Mouse (Mus musculus) skeletal muscle tissue, adult 2 months (tissue): ENCODE results near the gene Spaca3.

Source experiments
- DNase-seq: peaks from one replicate; pipeline ENCODE4 v3.0.0-alpha.2; 2012; ENCODE audit warnings: low read depth, low spot score

The Spaca3 gene

GRCm38 (mm10) chr11:80868039-80868438 lies 9.9 kb downstream of the Spaca3 start:
- no peak for DNase-seq

DNA sequence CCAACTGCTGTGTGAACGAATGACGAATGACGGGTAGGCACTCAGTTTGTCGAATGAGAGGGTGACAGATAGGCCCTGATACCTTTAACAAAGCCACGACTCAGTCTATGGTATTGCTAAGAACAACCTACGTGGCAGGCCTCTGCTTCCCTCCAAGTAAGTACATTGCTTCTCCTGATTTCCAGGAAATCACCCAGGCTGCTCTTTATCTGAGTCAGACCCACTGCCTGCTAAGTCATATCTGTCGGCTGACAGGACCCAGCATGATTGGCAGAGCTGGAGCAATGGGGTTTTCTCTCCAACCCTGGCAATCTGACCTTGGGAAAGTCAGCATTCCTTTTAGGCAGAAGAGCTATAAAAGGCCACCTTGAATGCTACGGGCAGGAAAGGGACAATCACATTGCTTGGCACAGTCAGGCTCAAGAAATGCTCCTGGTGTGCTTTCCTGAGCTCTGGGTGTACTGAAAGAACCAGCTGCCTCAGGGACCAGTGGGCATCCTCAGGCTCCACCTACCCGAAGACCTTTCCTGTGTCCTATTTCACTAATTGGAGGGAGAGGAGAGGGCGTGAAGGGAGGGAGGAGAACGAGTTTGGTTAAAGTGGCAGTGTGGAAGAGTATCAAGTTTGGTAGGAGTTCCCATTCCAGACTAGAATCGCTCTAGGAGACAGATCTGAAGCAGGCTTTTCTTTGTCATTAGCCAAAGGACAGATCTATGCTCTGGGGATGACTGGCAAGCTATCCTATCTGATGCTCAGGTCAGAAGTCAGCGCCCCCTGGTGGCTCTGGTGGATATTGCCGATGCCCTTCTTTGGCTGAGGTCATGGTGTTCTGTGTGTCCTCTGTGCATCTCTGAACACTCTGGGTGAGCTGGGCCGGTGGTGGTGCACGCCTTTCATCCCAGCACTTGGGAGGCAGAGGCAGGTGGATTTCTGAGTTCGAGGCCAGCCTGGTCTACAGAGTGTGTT lies 14.6 kb downstream of the Spaca3 start:
- peak; percentile 9 for DNase-seq

DNA sequence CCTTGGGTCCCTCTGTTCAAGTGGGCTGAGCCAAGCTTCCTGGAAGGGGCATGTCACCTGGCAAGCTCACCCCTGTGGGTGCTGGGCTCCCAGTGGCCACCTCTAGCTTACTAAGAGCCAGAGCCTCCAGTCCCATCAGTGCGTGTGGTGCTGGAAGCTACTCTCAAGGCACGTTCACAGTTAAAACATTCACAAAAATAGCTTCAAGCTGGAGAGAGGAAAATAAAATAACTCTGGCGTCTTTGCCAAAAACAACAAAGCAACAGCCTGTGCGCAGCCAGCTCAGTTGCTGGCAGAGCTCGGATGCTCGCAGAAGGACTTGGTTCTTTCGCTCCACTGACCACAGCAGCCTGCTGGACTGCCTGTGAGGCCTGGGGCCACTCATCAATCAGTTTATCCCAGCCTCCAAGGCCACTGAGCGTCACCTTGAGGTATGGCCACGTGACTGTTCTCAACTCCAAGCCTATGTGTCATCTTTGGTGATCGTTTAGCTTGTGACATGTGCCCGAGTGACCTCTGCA lies 19.0 kb downstream of the Spaca3 start:
- DNase-seq, result peak; percentile 40

DNA sequence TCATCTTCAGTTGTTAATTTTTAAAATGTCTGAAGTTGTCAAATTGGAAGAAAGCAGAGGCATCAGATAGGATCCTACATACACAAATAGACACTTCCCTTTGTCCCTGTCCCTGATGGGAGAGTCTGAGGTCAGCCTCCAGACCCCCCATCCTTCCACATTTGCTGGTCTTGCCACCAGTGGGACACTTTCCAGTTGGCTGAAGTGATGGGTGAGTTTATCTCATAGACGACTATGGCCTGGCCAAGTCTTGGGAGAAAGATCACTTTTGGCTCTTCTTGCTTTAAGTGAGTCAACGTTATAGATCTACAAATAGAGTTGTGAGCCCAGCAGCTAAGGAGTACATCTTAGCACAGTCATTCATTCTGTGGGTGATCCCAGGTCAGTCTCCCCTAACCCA lies 19.9 kb downstream of the Spaca3 start:
- no peak for DNase-seq

DNA sequence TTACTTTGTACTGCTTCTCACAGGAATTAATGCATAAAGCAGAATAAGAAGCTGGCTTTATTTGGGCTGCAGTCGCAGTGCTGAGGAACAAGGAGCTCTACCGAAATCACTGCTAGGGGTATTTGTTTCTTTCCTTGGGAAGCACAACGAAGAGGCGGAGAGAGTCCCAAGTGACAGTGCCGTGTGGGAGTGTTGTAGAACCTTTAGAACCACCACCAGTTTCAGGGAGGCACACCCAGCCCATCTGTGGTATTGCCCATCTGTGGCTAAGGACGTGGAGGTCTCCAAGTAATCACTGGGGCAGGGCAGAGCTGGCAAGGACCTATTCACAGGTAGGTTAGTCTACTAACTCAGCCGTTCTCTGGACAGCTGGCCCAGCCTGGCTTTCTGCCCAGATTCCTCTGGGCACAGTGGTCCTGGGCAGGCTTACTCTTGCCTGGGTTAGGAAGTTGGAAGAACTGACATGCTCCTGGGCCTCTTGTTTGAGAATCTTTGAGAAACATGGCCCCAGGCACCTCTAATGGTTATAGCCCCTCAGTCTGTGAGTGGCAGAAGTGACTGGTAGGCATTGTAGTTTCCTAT lies 24.2 kb downstream of the Spaca3 start:
- no peak for DNase-seq

DNA sequence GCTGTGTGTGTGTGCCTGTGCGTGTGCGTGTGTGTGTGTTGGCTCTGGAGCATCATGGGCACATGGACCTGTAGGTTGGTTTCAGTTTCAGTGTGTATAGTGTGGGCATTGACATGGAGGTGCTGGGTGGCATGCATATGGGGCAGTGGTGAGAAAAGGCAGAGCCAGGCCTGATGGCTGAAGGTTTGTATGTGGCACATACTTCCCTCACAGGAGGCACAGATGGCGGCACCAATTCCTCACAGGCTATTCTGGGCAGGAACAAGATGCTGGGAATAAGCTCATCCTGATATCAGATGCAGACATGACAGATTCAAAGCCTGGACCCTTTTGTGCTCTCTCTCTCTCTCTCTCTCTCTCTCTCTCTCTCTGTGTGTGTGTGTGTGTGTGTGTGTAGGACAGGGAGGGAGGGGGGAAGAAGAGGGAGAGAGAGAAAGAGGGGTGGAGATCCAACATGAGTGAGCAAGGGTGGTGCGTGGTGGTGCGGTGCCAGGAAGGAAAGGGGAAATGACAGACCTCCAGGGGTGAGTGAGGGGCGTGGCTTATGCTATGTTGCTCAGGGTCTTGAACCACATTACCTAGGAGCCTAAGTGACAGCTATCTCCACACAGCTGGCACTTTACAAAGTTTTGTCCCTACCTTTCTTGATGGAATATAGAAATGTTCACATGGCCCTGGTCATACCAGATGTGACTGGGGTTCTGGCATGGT lies 26.5 kb downstream of the Spaca3 start:
- no peak for DNase-seq

DNA sequence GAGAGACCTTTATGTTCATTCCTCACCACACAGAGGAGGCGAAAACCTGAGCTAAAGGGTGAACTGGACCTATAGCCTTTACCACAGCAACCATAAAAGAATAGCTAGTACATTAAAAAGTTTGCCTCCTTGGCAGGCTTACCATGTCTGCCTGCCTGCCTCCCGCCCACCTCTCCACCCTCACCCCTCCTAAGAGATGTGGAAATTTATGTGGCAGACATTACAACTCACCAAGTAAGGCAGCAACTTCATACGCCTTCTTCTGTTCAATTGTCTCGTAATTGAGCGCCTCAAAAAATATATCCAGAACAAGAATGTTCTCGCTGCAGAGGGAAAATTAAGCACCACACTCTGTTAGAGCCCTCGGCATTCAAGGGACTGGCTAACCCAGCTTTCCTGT lies 28.2 kb downstream of the Spaca3 start:
- no peak for DNase-seq

DNA sequence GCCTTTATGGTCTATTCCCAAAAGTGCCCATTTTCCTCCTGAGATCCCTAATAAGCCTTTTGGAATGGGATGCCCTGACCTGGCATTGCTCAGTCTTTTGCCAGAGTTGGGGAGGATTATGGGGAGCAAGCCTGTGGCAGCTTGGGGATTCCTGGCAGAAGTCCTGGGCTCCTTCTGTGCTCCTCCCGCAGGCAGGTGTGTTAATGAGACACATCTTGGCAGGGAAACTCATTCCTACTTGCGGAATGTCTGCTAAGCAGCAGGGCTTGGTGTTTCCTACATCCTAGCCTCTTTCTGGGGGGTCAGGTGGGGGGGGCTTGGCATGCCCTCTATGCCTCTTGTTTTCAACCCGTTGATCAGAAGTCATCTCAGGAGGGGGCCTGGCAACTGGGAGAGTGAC lies 28.9 kb downstream of the Spaca3 start:
- no peak for DNase-seq

- DNase-seq, result no peak
Observed at GRCm38 (mm10) chr11:80889336-80890063, 31.3 kb downstream of the Spaca3 start.

- no peak for DNase-seq
Observed at GRCm38 (mm10) chr11:80895853-80896252, 37.7 kb downstream of the Spaca3 start.

DNA sequence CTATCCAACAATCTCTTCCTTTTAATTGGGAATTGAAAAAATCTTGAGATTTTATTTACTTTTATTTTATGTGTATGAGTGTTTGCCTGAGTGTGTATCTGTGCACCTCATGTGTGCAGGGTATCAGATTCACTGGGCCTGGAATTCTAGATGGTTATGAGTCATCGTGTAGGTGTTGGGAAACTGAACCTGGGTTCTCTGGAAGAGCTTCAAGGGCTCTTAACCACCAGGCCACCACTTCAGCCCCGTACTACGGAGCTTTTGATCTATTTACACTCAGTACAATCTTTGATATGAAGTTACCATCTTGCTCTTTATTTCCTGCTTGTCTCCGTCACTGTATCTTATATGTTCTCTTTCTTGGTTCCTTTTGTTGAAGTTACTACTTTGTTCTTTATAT lies 42.4 kb downstream of the Spaca3 start:
- no peak for DNase-seq

- no peak for DNase-seq
Observed at GRCm38 (mm10) chr11:80902664-80903063, 44.5 kb downstream of the Spaca3 start.

DNA sequence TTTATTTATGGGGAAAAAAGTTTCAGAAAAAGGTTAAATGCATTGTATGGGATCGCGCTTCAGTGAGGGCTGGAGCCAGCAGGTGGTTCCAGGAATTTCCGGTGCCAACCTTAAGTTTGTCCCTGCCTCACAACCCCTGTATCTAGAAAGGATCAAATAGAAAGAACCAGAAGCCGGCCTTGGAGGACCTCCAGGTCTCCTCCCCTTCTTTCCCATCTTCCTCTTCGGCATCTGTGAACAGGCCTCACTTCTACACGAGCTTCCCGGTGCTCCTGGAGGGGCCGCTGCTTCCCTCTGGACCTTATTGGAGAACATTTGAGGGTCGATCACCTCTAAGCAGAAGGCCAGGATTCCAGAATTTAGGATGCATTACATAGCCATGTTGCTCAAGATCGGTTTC lies 45.3 kb downstream of the Spaca3 start:
- no peak for DNase-seq

DNA sequence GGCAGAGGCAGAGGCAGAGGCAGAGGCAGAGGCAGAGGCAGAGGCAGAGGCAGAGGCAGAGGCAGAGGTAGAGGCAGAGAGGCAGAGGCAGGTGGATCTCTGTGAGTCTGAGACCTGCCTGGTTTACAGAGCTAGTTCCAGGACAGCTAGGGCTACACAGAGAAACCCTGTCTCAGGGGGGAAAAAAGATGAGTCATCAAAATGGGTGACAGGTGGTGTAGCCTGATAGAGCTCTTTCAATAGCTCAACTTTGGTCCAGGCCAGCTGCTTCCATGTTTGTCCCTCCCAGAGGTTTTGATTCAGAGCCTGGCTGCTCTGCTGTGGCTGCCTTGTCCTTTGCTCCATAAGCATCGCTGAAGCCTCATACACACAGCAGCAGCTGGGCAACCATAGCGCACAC lies 46.4 kb downstream of the Spaca3 start:
- no peak for DNase-seq

DNA sequence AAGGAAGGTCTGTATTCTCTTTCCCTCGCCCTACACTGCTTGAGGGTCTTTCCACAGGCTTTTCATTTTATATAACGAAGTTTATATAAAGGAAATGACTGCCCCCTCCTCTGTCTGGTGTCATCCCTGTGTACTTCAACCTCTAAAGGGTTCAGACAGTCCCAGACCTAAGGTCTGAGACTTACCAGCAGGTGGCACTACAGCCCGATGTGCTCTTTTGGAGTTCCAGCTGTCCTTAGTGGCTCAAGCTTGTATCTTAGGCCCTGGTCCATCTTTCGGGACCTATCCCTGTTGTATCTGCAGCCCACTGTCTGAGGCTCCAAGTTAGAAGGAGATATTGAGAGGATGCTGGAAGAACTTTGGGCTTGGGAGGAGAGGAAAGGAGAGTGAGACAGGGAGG lies 48.3 kb downstream of the Spaca3 start:
- no peak for DNase-seq

- no peak for DNase-seq
Observed at GRCm38 (mm10) chr11:80907820-80908219, 49.7 kb downstream of the Spaca3 start.

DNA sequence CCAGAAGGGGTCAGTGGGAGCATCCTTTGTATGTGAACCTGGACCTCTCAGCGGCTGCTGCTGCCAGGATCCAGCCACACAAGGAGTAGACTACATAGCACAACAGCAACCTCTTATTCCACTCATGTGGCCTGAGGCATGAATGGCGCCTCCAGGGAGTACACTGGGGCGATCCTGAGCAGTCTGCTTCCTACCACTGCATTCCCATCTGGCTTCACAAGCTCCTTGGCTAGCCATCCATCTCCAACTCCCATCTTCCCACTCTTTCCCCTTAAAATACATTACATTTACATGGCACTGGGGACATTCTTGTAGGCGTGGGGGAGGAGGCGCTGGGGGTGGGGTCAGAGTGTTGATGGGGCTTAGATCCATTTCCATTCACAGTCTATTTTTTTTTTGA lies 54.6 kb downstream of the Spaca3 start:
- no peak for DNase-seq

- DNase-seq, result no peak
Observed at GRCm38 (mm10) chr11:80913408-80914024, 55.4 kb downstream of the Spaca3 start.
